Mouse (Mus musculus) neural tube, embryonic 14.5 days (tissue): ENCODE measurements at regions not wholly inside any gene's neighbourhood (a gene's known extent, or its start where the extent isn't known, plus 50 kb on each side); places are given as distances from the start of the nearest gene placed in this dataset.

Experiments used
- ATAC-seq: fragments of 200-750 bp; cut with Nextera tagmentation; 2 replicates; pipeline ENCODE4 v1.8.0; 2017; ENCODE audit warnings: low read depth, mild to moderate bottlenecking, moderate TSS enrichment, moderate library complexity
- H3K27ac ChIP-seq: fragments of 300-500 bp; sonication (generic); 2 replicates; pipeline ENCODE4 v1.5.1; 2014; ENCODE audit warnings: low read depth, mild to moderate bottlenecking, control low read depth, low read length, moderate library complexity, mixed read lengths
- H3K27me3 ChIP-seq: fragments of 300-500 bp; sonication (generic); 2 replicates; pipeline ENCODE4 v1.6.1; 2014; ENCODE audit warnings: low read length; ENCODE audit not compliant: control insufficient read depth, insufficient read depth
- H3K36me3 ChIP-seq: fragments of 300-500 bp; sonication (generic); 2 replicates; pipeline ENCODE4 v1.6.1; 2014; ENCODE audit warnings: low read length, mixed read lengths; ENCODE audit not compliant: control insufficient read depth, insufficient read depth
- H3K4me1 ChIP-seq: fragments of 300-500 bp; sonication (generic); 2 replicates; pipeline ENCODE4 v1.6.1; 2014; ENCODE audit warnings: low read length; ENCODE audit not compliant: control insufficient read depth, insufficient read depth
- H3K4me2 ChIP-seq: fragments of 300-500 bp; sonication (generic); 2 replicates; pipeline ENCODE4 v1.6.1; 2014; ENCODE audit warnings: mild to moderate bottlenecking, low read depth, low read length, control low read depth
- H3K4me3 ChIP-seq: fragments of 300-500 bp; sonication (generic); 2 replicates; pipeline ENCODE4 v1.5.1; 2014; ENCODE audit warnings: low read depth, low read length, control low read depth, mixed read lengths
- H3K9ac ChIP-seq: fragments of 300-500 bp; sonication (generic); replicated peaks from 2 replicates; pipeline ENCODE4 v1.6.1; 2014; ENCODE audit warnings: low read depth, mild to moderate bottlenecking, control low read depth, low read length, mixed read lengths
- H3K9me3 ChIP-seq: fragments of 300-500 bp; sonication (generic); 2 replicates; pipeline ENCODE4 v1.6.1; 2016; ENCODE audit warnings: low read length; ENCODE audit not compliant: control insufficient read depth
- WGBS: fragments of 180-500 bp; shearing (Covaris S2); extraction: QIAGEN DNeasy Blood & Tissue Kit; methylation state at CpG from one replicate; pipeline ENCODE4 v1.1.7; 2014; 5-methylcytosine and 5-hydroxymethylcytosine counted together

DNA sequence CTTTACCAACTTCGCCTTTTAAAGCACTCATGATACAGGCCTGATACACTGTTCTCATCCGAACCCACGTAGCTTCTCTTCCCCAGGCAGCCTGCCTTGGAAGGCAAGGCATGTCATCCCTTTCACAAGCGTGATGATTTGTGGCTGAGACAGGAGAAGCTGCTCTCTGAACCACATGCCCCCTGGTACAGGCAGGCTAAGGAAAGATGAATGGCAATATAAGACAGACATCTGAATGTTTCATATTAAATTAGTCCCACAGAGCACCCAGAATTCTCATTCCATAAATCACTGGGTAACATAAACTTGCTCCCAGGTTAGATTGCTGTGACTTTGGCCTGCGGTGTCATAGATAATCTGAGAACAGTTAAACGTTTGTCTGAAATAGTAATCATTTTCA lies 280.9 kb upstream of the Mpped2 start:
- no peak overlapping the region for H3K27ac ChIP-seq
- no peak overlapping the region for H3K4me2 ChIP-seq
- H3K9ac ChIP-seq, result no peak overlapping the region
- H3K9me3 ChIP-seq, result no peaks in the 10 kb centered on the region
- H3K4me1 ChIP-seq, result no peaks in the 10 kb centered on the region
- no peaks in the 10 kb centered on the region for H3K36me3 ChIP-seq
- no peaks in the 10 kb centered on the region for H3K27me3 ChIP-seq
- peak; percentile 58; the same call in 1 of the 2 replicates for ATAC-seq
- WGBS, result 38% methylated on average over 6 of the region's 6 CpGs
- no peak overlapping the region for H3K4me3 ChIP-seq

DNA sequence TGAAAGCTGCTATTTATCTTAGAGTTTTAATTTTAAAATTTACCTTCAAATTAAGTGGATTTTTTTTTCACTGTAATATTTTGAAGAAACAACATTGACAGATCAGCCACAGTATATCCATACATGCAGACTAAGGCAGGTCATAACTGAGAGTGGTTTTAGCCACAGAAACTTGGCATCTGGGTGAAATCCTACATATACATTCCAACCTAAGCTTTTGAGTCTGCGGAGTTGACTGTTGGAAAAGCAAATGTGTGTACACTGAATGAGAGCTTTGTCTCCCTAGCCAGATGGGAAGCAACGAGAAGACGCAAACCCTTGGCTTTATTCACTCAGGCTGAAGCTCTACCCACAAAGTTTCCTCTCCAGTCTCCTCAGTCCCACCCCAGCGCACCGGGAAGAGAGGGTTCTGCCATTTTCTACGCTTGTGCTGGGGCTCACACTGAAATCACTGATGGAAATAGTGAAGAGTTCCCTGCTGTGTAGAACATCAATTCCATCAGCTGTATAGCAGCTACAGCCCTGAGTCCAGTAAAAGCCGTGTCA lies 277.5 kb upstream of the Mpped2 start:
- H3K9me3 ChIP-seq, result no peaks in the 10 kb centered on the region
- H3K36me3 ChIP-seq, result no peaks in the 10 kb centered on the region
- no peak overlapping the region for H3K9ac ChIP-seq
- no peak for ATAC-seq
- WGBS, result 46% methylated on average over 7 of the region's 7 CpGs
- no peaks in the 10 kb centered on the region for H3K27me3 ChIP-seq
- H3K4me3 ChIP-seq, result no peak overlapping the region
- no peak overlapping the region for H3K27ac ChIP-seq
- H3K4me1 ChIP-seq, result no peaks in the 10 kb centered on the region
- no peak overlapping the region for H3K4me2 ChIP-seq

DNA sequence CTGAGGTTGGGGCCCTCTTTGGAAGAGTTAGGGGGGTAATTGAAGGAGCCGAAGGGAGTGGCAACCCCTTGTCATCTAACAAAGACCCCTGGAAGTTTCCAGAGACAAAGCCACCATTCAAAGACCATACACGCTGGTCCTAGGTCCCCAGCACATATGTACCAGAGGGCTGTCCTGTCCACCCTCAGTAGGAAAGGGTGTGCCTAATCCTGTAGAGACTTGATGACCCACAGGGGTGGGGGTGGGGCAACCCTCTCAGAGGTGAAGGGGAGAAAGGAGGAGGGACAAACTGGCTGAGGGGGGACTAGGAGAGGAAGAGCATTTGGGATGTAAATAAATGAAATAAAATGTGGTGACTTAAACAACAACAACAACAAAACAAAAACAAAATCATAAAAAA lies 274.9 kb upstream of the Mpped2 start:
- H3K9ac ChIP-seq, result no peak overlapping the region
- no peaks in the 10 kb centered on the region for H3K27me3 ChIP-seq
- H3K27ac ChIP-seq, result no peak overlapping the region
- no peaks in the 10 kb centered on the region for H3K4me1 ChIP-seq
- 70% methylated on average over 2 of the region's 2 CpGs for WGBS
- no peaks in the 10 kb centered on the region for H3K9me3 ChIP-seq
- no peak overlapping the region for H3K4me3 ChIP-seq
- no peaks in the 10 kb centered on the region for H3K36me3 ChIP-seq
- no peak for ATAC-seq
- no peak overlapping the region for H3K4me2 ChIP-seq

DNA sequence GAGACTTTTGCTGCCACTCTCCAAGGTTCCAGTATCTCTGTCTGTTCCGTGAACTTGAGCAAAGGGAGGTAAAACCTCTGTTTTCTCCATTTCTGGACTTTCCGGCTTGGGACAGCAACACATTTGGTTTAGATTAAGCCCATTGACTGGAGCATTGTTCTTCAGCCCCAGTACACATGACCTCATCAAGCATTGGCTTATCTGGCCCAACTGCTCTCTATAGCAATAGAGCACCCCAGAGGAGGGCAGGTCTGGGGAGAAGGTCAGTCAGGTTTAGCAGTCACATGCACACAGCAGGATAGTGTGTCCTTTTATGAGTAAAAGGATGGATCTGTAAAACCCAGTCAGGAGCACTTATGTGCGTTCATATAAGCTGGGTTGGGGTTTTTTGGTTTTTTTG lies 268.1 kb upstream of the Mpped2 start:
- H3K4me2 ChIP-seq, result no peak overlapping the region
- no peak for ATAC-seq
- no peak overlapping the region for H3K9ac ChIP-seq
- 0 out of 2 replicates have a peak, but pooled peaks cover 3% of the 10 kb centered on the region for H3K4me1 ChIP-seq
- 66% methylated on average over 3 of the region's 3 CpGs for WGBS
- no peak overlapping the region for H3K4me3 ChIP-seq
- H3K27me3 ChIP-seq, result no peaks in the 10 kb centered on the region
- no peak overlapping the region for H3K27ac ChIP-seq
- no peaks in the 10 kb centered on the region for H3K9me3 ChIP-seq
- H3K36me3 ChIP-seq, result no peaks in the 10 kb centered on the region

DNA sequence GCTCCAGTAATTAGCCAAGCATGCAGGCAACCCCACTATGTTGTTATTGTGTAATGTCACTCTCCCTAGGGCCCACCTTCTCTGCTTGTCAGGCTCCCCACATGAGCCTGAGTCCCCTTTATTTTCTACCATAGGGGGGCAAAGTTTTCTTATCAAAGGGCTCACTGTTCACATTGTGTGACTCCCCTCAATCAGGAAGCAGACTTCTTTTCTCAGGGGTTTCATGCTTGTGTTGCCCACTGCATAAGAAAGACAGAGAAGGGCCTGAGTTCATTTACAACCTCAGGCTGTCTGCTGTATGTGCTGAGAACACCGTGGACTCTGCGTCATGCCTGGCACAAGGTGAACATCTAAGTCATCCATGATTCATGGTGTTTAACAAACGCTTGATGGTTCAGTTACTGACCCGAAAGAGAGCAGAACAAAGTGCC lies 267.6 kb upstream of the Mpped2 start:
- no peaks in the 10 kb centered on the region for H3K36me3 ChIP-seq
- no peak overlapping the region for H3K27ac ChIP-seq
- H3K9me3 ChIP-seq, result no peaks in the 10 kb centered on the region
- H3K4me1 ChIP-seq, result 0 out of 2 replicates have a peak, but pooled peaks cover 3% of the 10 kb centered on the region
- no peak overlapping the region for H3K4me2 ChIP-seq
- H3K27me3 ChIP-seq, result no peaks in the 10 kb centered on the region
- WGBS, result 27% methylated on average over 4 of the region's 4 CpGs
- H3K9ac ChIP-seq, result no peak overlapping the region
- H3K4me3 ChIP-seq, result no peak overlapping the region
- ATAC-seq, result peak; percentile 31; the same call in 1 of the 2 replicates

DNA sequence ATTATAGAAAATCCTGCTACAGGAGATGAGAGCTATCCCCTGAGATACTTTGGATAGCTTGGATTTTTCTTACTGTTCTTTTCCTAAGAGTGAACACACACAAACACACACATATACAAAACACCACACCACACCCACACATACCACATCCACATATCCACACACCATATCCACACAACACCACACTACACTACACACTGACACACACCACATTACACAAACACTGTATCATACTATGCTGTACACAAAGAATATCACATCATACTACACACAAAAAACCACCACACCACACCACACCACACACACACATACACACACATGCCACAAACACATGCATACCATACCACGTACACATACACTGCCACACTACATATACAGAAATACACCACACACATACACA lies 267.1 kb upstream of the Mpped2 start:
- H3K27me3 ChIP-seq, result no peaks in the 10 kb centered on the region
- H3K9ac ChIP-seq, result no peak overlapping the region
- 97% methylated on average over 1 of the region's 1 CpGs for WGBS
- ATAC-seq, result no peak
- H3K4me3 ChIP-seq, result no peak overlapping the region
- H3K4me1 ChIP-seq, result 0 out of 2 replicates have a peak, but pooled peaks cover 3% of the 10 kb centered on the region
- no peaks in the 10 kb centered on the region for H3K36me3 ChIP-seq
- no peak overlapping the region for H3K27ac ChIP-seq
- no peak overlapping the region for H3K4me2 ChIP-seq
- no peaks in the 10 kb centered on the region for H3K9me3 ChIP-seq

DNA sequence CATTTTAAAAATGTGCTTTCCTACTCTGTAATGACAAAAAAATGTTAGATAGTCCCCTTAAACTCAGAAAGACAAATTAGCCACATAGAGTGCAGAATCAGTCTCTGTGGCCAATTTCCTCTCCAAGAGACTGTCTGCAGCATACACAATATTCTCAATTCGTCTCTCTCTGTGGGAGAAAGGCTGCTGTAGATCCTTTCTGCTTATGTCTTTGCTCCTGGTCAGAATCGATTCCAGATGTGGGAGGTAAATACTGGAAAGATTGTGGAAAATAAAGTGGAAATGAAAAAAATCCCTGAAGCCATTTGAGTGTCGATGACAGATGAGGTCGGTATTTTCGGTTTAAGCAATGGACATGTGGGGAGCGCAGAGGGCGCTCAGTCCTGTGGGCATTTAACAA lies 265.8 kb upstream of the Mpped2 start:
- H3K4me1 ChIP-seq, result 0 out of 2 replicates have a peak, but pooled peaks cover 6% of the 10 kb centered on the region
- H3K4me2 ChIP-seq, result no peak overlapping the region
- H3K27ac ChIP-seq, result no peak overlapping the region
- H3K9me3 ChIP-seq, result no peaks in the 10 kb centered on the region
- no peaks in the 10 kb centered on the region for H3K27me3 ChIP-seq
- no peak overlapping the region for H3K4me3 ChIP-seq
- no peak for ATAC-seq
- no peak overlapping the region for H3K9ac ChIP-seq
- H3K36me3 ChIP-seq, result no peaks in the 10 kb centered on the region
- 80% methylated on average over 7 of the region's 7 CpGs for WGBS

DNA sequence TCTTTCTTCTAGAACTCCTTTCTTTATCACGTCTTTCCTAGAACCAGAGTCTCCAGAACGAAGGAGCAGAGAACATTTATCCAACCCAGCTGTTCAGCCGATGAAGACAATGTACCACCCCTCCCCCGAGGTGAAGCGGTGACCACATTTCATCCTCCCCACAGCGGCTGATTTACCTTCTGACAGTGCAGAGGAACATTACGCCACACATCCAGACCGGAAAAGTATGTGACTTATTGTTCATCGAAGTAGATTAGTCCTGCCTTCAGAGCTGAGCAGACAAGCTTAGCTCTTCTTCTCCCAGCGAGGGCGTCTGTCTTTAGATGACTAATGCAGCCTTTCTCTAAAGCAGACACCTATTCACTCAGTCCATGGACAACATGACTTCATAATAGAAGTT lies 264.2 kb upstream of the Mpped2 start:
- H3K4me1 ChIP-seq, result 0 out of 2 replicates have a peak, but pooled peaks cover 6% of the 10 kb centered on the region
- H3K4me2 ChIP-seq, result no peak overlapping the region
- no peak overlapping the region for H3K9ac ChIP-seq
- H3K36me3 ChIP-seq, result no peaks in the 10 kb centered on the region
- no peak overlapping the region for H3K4me3 ChIP-seq
- H3K27ac ChIP-seq, result no peak overlapping the region
- ATAC-seq, result no peak
- WGBS, result 38% methylated on average over 11 of the region's 11 CpGs
- no peaks in the 10 kb centered on the region for H3K27me3 ChIP-seq
- no peaks in the 10 kb centered on the region for H3K9me3 ChIP-seq

DNA sequence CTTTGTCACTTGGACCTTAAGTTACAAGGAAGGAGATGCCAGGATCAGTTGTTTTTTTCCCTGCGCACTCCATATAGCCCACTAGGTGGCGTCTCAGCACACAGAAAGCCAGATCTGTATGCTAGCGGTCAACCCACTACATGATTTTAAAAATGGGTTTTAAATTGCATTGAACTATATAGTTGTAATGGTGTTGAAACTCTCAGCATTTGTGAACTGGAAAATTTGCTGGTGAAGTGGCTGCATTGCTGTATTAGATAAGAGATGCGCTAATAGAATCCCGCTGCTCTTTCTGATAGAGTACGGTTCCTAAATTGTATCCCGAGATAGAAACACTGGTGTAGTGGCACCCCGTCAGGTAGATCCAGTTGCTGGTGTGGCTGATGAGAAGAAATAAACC lies 261.9 kb upstream of the Mpped2 start:
- Histone ChIP-seq H3K9ac (no peak overlapping the region), H3K36me3 (no peaks in the 10 kb centered on the region), H3K4me3 (peak overlapping the region; percentile 13; the same call in 1 of the 2 replicates), H3K4me2 (peak overlapping the region; percentile 41; the same call in 1 of the 2 replicates), H3K27ac (no peak overlapping the region), H3K4me1 (0 out of 2 replicates have a peak, but pooled peaks cover 6% of the 10 kb centered on the region), H3K27me3 (no peaks in the 10 kb centered on the region), H3K9me3 (no peaks in the 10 kb centered on the region)
- 29% methylated on average over 8 of the region's 8 CpGs for WGBS
- peak; percentile 85 for ATAC-seq
